In genomic region chr4:46811165-46811564, GRCm38 (mm10) we compare ENCODE assay signal across 14 mouse cellular contexts.
"Had no signal": no experiment of that assay in that cellular context is flagged by ENCODE, and none has a peak within 500 bp of the region (broad histone marks: within the 10 kb centered on the region; RNA-seq: fewer than 3 reads in every experiment).

No protein-coding gene starts in this region.

- H3K27ac ChIP-seq: layer of hippocampus, adult 2 months; limb, embryonic 12.5 days; limb, embryonic 15.5 days; liver, embryonic 14.5 days; macrophage; midbrain, embryonic 13.5 days had no signal

- DNase-seq: kidney, adult 9 months; kidney, postnatal 14 days; layer of hippocampus, adult 9-11 months; left cerebral cortex, postnatal 4 days; liver, postnatal 0 days; lung, embryonic 14.5 days; thymus, adult 18-20 months; thymus, postnatal 36 days had no signal

- H3K4me3 ChIP-seq: layer of hippocampus, adult 2 months; limb, embryonic 12.5 days; limb, embryonic 15.5 days; midbrain, embryonic 13.5 days had no signal
